Mouse (Mus musculus): ENCODE data around the gene Ttc41.

- TF ChIP-seq CTCF (IDR thresholded peaks at IDR 0.05; ENCODE audit: low read depth, low read length) (no peak), GATA1 (IDR thresholded peaks at IDR 0.05; ENCODE audit: borderline replicate concordance, low read length) (no peak)
These were observed 1.5 kb upstream of the Ttc41 start for GRCm38 (mm10) chr10:86704141-86704540.
